Mouse (Mus musculus) left cerebral cortex, adult 11 months (tissue): ENCODE data around the gene Fbxw7.

ENCODE experiments used
- DNase-seq: peaks from one replicate; pipeline ENCODE4 v3.0.0; 2022; ENCODE audit warnings: low spot score

Fbxw7 gene

GRCm38 (mm10) chr3:84814762-84815381 is at the start of gene Fbxw7:
Fbxw7 (plus strand) TSS chr3:84815268.
- no peak for DNase-seq

- DNase-seq, result no peak
These were observed 46.1 kb upstream of the Fbxw7 start for GRCm38 (mm10) chr3:84768940-84769339.

GRCm38 (mm10) chr3:84769411-84769810 is 45.7 kb upstream of the Fbxw7 start:
- no peak for DNase-seq

GRCm38 (mm10) chr3:84770518-84770917 is 44.5 kb upstream of the Fbxw7 start:
- no peak for DNase-seq

- no peak for DNase-seq
These were observed 43.1 kb upstream of the Fbxw7 start for GRCm38 (mm10) chr3:84771980-84772379.

- no peak for DNase-seq
These were observed 40.6 kb upstream of the Fbxw7 start for GRCm38 (mm10) chr3:84774246-84775066.

GRCm38 (mm10) chr3:84775067-84775423 is 40.0 kb upstream of the Fbxw7 start:
- no peak for DNase-seq

- DNase-seq, result no peak
These were observed 39.5 kb upstream of the Fbxw7 start for GRCm38 (mm10) chr3:84775577-84775976.

- DNase-seq, result no peak
These were observed 39.0 kb upstream of the Fbxw7 start for GRCm38 (mm10) chr3:84776084-84776483.

GRCm38 (mm10) chr3:84787914-84788313 is 27.2 kb upstream of the Fbxw7 start:
- no peak for DNase-seq

GRCm38 (mm10) chr3:84804036-84804435 is 11.0 kb upstream of the Fbxw7 start:
- DNase-seq, result no peak

GRCm38 (mm10) chr3:84806206-84806605 is 8.9 kb upstream of the Fbxw7 start:
- DNase-seq, result no peak

- no peak for DNase-seq
These were observed 7.2 kb upstream of the Fbxw7 start for GRCm38 (mm10) chr3:84807826-84808225.

- no peak for DNase-seq
These were observed 6.2 kb upstream of the Fbxw7 start for GRCm38 (mm10) chr3:84808906-84809305.

GRCm38 (mm10) chr3:84810803-84811202 is 4.3 kb upstream of the Fbxw7 start:
- no peak for DNase-seq

- no peak for DNase-seq
These were observed 1.5 kb upstream of the Fbxw7 start for GRCm38 (mm10) chr3:84813436-84814156.

- DNase-seq, result peak; percentile 99
These were observed 809 bp upstream of the Fbxw7 start for GRCm38 (mm10) chr3:84814157-84814761.

GRCm38 (mm10) chr3:84815461-84815860 is 393 bp downstream of the Fbxw7 start:
- no peak for DNase-seq

GRCm38 (mm10) chr3:84816951-84817350 is 1.9 kb downstream of the Fbxw7 start:
- no peak for DNase-seq

GRCm38 (mm10) chr3:84820654-84821201 is 5.7 kb downstream of the Fbxw7 start:
- no peak for DNase-seq

- no peak for DNase-seq
These were observed 10.9 kb downstream of the Fbxw7 start for GRCm38 (mm10) chr3:84825990-84826389.

GRCm38 (mm10) chr3:84826405-84826804 is 11.3 kb downstream of the Fbxw7 start:
- DNase-seq, result no peak
